12 mouse cellular contexts compared by ENCODE assay signal in genomic region chr15:9061150-9061882, GRCm38 (mm10). TPM values are rescaled to one million over a fixed set of nuclear protein-coding genes. Genes with fewer than 3 reads are reported as not detected.
DNase-seq lines count a peak whose midpoint lies in the region; ATAC-seq lines count a peak whose summit lies in the region.
"Had no signal": no experiment of that assay in that cellular context is flagged by ENCODE, and none has a peak within 500 bp of the region (broad histone marks: within the 10 kb centered on the region; RNA-seq: fewer than 3 reads in every experiment).

No protein-coding gene starts in this region.

- WGBS in forebrain, embryonic 13.5 days: 61% methylated on average over 7 of the region's 7 CpGs
- 30% methylated on average over 7 of the region's 7 CpGs for WGBS in hindbrain, embryonic 14.5 days
- 38% methylated on average over 7 of the region's 7 CpGs for WGBS in midbrain, embryonic 14.5 days

- no peak overlapping the region for H3K4me3 ChIP-seq in forebrain, embryonic 13.5 days
- no peak overlapping the region for H3K4me3 ChIP-seq in hindbrain, embryonic 14.5 days (replicated peaks; ENCODE audit: low read length)
- H3K4me3 ChIP-seq in midbrain, embryonic 14.5 days (replicated peaks; ENCODE audit: low read depth, low read length): no peak overlapping the region
- H3K4me3 ChIP-seq: erythroblast, embryonic 14.5 days had no signal

- no peaks in the 10 kb centered on the region for H3K9me3 ChIP-seq in forebrain, embryonic 13.5 days (replicated peaks)
- H3K9me3 ChIP-seq in hindbrain, embryonic 14.5 days (ENCODE audit: control insufficient read depth, low read length): no peaks in the 10 kb centered on the region
- no peaks in the 10 kb centered on the region for H3K9me3 ChIP-seq in midbrain, embryonic 14.5 days (ENCODE audit: control insufficient read depth, low read length)

- no peak overlapping the region for H3K27ac ChIP-seq in forebrain, embryonic 13.5 days
- no peak overlapping the region for H3K27ac ChIP-seq in hindbrain, embryonic 14.5 days
- 0 out of 2 replicates have a peak overlapping the region, but pooled peaks have one; percentile 6 for H3K27ac ChIP-seq in midbrain, embryonic 14.5 days (replicated peaks; ENCODE audit: low read depth, low read length)
- H3K27ac ChIP-seq: stomach, postnatal 0 days had no signal

- H3K4me2 ChIP-seq in forebrain, embryonic 13.5 days: no peak overlapping the region
- H3K4me2 ChIP-seq in hindbrain, embryonic 14.5 days (replicated peaks): no peak overlapping the region
- H3K4me2 ChIP-seq in midbrain, embryonic 14.5 days (ENCODE audit: low read length): no peak overlapping the region

- peak; percentile 40 to 83 for DNase-seq in layer of hippocampus, adult 18-20 months (ENCODE audit: low spot score in 2 of 2)
- no peak for DNase-seq in layer of hippocampus, postnatal 25 days (ENCODE audit: extremely low spot score in 1 of 2, low spot score in 1 of 2)
- no peak for DNase-seq in hindbrain, embryonic 14.5 days (ENCODE audit: low spot score)
- peak; percentile 70 for DNase-seq in midbrain, embryonic 14.5 days
- no peak for DNase-seq in spleen, postnatal 4 days (ENCODE audit: low spot score in 2 of 2)
- DNase-seq in gastrocnemius, postnatal 36 days: no peak
- no peak for DNase-seq in urinary bladder, postnatal 14 days (ENCODE audit: low spot score)
- DNase-seq: kidney, adult 11 months; lung, adult 18-20 months had no signal

- H3K4me1 ChIP-seq in forebrain, embryonic 13.5 days: no peaks in the 10 kb centered on the region
- no peaks in the 10 kb centered on the region for H3K4me1 ChIP-seq in hindbrain, embryonic 14.5 days (replicated peaks; ENCODE audit: control insufficient read depth, insufficient read depth, low read length)
- peaks cover 6% of the 10 kb centered on the region for H3K4me1 ChIP-seq in midbrain, embryonic 14.5 days (ENCODE audit: control insufficient read depth, insufficient read depth, low read length)

- intact Hi-C loops in gastrocnemius, postnatal 36 days (cut with DNase I): no loop called here

- no peaks in the 10 kb centered on the region for H3K36me3 ChIP-seq in forebrain, embryonic 13.5 days (ENCODE audit: poor library complexity, severe bottlenecking)
- no peaks in the 10 kb centered on the region for H3K36me3 ChIP-seq in hindbrain, embryonic 14.5 days (replicated peaks; ENCODE audit: control insufficient read depth, insufficient read depth)
- H3K36me3 ChIP-seq in midbrain, embryonic 14.5 days (ENCODE audit: control insufficient read depth, insufficient read depth, low read length): no peaks in the 10 kb centered on the region

- no peak overlapping the region for H3K9ac ChIP-seq in forebrain, embryonic 13.5 days
- no peak overlapping the region for H3K9ac ChIP-seq in hindbrain, embryonic 14.5 days
- H3K9ac ChIP-seq in midbrain, embryonic 14.5 days (replicated peaks; ENCODE audit: low read length): no peak overlapping the region

- no peaks in the 10 kb centered on the region for H3K27me3 ChIP-seq in forebrain, embryonic 13.5 days
- no peaks in the 10 kb centered on the region for H3K27me3 ChIP-seq in hindbrain, embryonic 14.5 days (ENCODE audit: control insufficient read depth, insufficient read depth, low read length)
- no peaks in the 10 kb centered on the region for H3K27me3 ChIP-seq in midbrain, embryonic 14.5 days (ENCODE audit: control insufficient read depth, insufficient read depth, low read length)

- ATAC-seq in forebrain, embryonic 13.5 days: peak; percentile 63; the same call in 1 of the 2 replicates
- ATAC-seq in hindbrain, embryonic 14.5 days (ENCODE audit: low FRiP score): peak; percentile 91
- peak; percentile 67 for ATAC-seq in midbrain, embryonic 14.5 days (ENCODE audit: low FRiP score, low TSS enrichment)

RNA-seq across cellular contexts. Expression of gene Nadk2, which starts 9.7 kb away (rescaled TPM):
- total RNA-seq in layer of hippocampus, adult 18-20 months (2021): 10 to 100 TPM; 62.5 to 70.2 TPM
- 10 to 100 TPM; 61.0 to 64.9 TPM for total RNA-seq in layer of hippocampus, postnatal 25 days (2021)
- 23.0 and 24.4 TPM in 2 replicates for polyA plus RNA-seq in forebrain, embryonic 13.5 days (2015; fragmentation: Nextera tagmentation; extraction: Ambion mirVana)
- 37.8 and 38.4 TPM in 2 replicates for polyA plus RNA-seq in hindbrain, embryonic 14.5 days (2014; fragmentation: Nextera tagmentation; extraction: Ambion mirVana)
- 30.0 and 36.0 TPM in 2 replicates for polyA plus RNA-seq in midbrain, embryonic 14.5 days (2014; fragmentation: Nextera tagmentation; extraction: Ambion mirVana)
- 10 to 100 TPM; 28.4 to 37.8 TPM for total RNA-seq in gastrocnemius, postnatal 36 days (2021)

Comparison
In these comparisons a context has a peak if more than half of its experiments do, and no peak if none do; other contexts are left out.
1. DNase-seq: peak in layer of hippocampus, adult 18-20 months (2 of 2) and midbrain, embryonic 14.5 days (single experiment); none in layer of hippocampus, postnatal 25 days (0 of 2), hindbrain, embryonic 14.5 days (single experiment), spleen, postnatal 4 days (0 of 2), gastrocnemius, postnatal 36 days (0 of 2) and urinary bladder, postnatal 14 days (single experiment).
2. Peak in every context shown above with its lines, with median percentiles within 50 percentile points of each other: ATAC-seq.